Mouse (Mus musculus) liver, embryonic 16.5 days (tissue): Measurements from ENCODE around the gene Gm37240. TPM values are rescaled to one million over a fixed set of nuclear protein-coding genes. Genes with fewer than 3 reads are reported as not detected.
A peak's percentile ranks its signal among the peaks of the same experiment; 100 is the strongest.

Source experiments
- ATAC-seq: fragments of 200-750 bp; cut with Nextera tagmentation; 2 replicates; pipeline ENCODE4 v1.8.0; 2017; ENCODE audit warnings: low read depth, mild to moderate bottlenecking, moderate number of reproducible peaks, moderate library complexity
- H3K27ac ChIP-seq: fragments of 300-500 bp; sonication (generic); 2 replicates; pipeline ENCODE4 v1.5.1; 2014; ENCODE audit warnings: mild to moderate bottlenecking, low read length
- H3K27me3 ChIP-seq: fragments of 300-500 bp; sonication (generic); 2 replicates; pipeline ENCODE4 v1.6.1; 2014; ENCODE audit warnings: low read depth, low read length, mixed read lengths; ENCODE audit not compliant: control insufficient read depth, insufficient read depth
- H3K36me3 ChIP-seq: fragments of 300-500 bp; sonication (generic); 2 replicates; pipeline ENCODE4 v1.6.1; 2014; ENCODE audit warnings: mild to moderate bottlenecking; ENCODE audit not compliant: control insufficient read depth, insufficient read depth
- H3K4me1 ChIP-seq: fragments of 300-500 bp; sonication (generic); 2 replicates; pipeline ENCODE4 v1.6.1; 2014; ENCODE audit warnings: low read depth, low read length, mixed read lengths; ENCODE audit not compliant: control insufficient read depth
- H3K4me2 ChIP-seq: fragments of 300-500 bp; sonication (generic); 2 replicates; pipeline ENCODE4 v1.6.1; 2014; ENCODE audit warnings: low read depth, low read length, mixed read lengths
- H3K4me3 ChIP-seq: fragments of 300-500 bp; sonication (generic); 2 replicates; pipeline ENCODE4 v1.5.1; 2014; ENCODE audit warnings: low read depth, mild to moderate bottlenecking, low read length
- H3K9ac ChIP-seq: fragments of 300-500 bp; sonication (generic); 2 replicates; pipeline ENCODE4 v1.6.1; 2014; ENCODE audit warnings: low read depth, low read length
- H3K9me3 ChIP-seq: fragments of 300-500 bp; sonication (generic); replicated peaks from 2 replicates; pipeline ENCODE4 v1.6.1; 2016; ENCODE audit warnings: low read length; ENCODE audit not compliant: control insufficient read depth
- WGBS: fragments of 180-500 bp; shearing (Covaris S2); extraction: QIAGEN DNeasy Blood & Tissue Kit; methylation state at CpG from one replicate; pipeline ENCODE4 v1.1.7; 2014; ENCODE audit not compliant: insufficient replicate concordance; 5-methylcytosine and 5-hydroxymethylcytosine counted together
- polyA plus RNA-seq: library from polyadenylated mRNA; unstranded; fragments of >200 nt; fragmentation: Nextera tagmentation; extraction: Ambion mirVana; gene quantifications from 2 replicates; pipeline ENCODE4 v1.2.1, GENCODE M21; 2015

Gm37240 gene
- polyA plus RNA-seq, 1 experiment from 2014 or later = 0.65 TPM

DNA sequence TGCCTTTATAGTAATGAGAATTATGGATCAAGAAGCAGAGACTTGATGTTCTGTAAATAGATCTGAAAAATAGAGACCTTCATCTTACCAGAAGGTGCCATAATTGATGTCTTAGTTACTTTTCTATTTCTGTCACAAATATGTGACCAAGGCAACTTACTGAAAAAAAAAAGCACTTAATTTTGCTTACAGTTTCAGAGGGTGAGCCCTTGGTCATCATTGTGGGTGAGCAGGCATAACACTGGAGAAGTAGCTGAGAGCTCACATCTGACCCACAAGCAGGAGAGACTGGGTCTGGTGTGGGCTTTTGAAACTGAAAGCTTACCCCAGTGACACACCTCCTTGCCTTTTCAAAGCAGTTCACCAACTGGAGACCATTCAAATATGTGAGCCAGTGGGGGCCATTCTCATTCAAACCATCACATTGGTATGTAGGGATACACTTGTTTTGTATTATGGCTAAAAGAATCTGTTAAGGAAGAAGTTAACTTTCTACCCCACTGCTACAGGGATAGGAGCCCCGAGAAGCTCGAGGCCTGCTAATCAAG is 1066.6 kb downstream of the Gm37240 start:
- Histone ChIP-seq H3K9ac (no peak overlapping the region), H3K27me3 (no peaks in the 10 kb centered on the region), H3K4me2 (no peak overlapping the region), H3K27ac (no peak overlapping the region), H3K4me1 (peaks cover 9% of the 10 kb centered on the region), H3K4me3 (no peak overlapping the region), H3K9me3 (no peaks in the 10 kb centered on the region), H3K36me3 (0 out of 2 replicates have a peak, but pooled peaks cover 2% of the 10 kb centered on the region)
- WGBS = 80% methylated on average over 2 of the region's 2 CpGs
- ATAC-seq = no peak

DNA sequence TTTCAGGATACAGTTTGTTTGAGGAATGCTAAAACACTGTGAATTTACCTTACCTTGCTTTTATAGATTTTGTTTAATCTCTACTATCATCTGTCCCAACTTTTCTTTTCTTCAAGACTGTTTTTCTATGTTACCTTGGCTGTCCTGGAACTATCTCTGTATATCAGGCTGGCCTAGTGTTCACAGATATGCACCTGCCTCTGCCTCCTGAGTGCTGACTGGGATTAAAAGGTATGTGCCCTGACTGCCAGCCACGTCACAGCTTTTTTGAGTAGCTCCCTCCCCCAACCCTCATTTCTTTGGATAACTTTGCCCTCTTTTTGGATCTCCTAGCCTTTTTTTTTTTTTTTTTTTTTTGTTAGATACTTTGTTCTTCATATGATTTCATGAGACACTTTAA is 1070.4 kb downstream of the Gm37240 start:
- Histone ChIP-seq H3K27ac (no peak overlapping the region), H3K27me3 (no peaks in the 10 kb centered on the region), H3K9me3 (no peaks in the 10 kb centered on the region), H3K4me3 (no peak overlapping the region), H3K4me2 (no peak overlapping the region), H3K36me3 (no peaks in the 10 kb centered on the region), H3K9ac (no peak overlapping the region), H3K4me1 (peaks cover 24% of the 10 kb centered on the region)
- no peak for ATAC-seq
- 29% methylated on average over 1 of the region's 1 CpGs for WGBS

DNA sequence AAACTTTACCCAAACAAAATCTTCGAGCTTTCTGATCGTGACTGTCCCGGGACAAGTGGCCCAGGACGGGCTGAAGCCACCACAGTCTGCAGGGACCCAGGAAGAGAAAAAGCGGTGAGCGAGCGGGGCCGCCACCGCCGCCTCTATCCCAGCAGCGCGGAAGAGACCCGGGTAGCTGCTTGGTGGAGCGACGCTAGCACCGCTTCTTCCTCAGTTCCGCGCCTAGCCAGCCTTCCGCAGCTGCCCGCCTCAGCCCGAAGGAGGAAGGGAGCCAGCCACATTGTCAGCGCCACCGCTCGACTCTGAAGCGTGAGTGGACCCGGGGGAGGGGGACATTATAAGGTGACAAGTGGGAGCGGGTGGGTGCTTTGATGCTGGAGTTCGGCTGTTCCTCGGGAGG is 1071.9 kb downstream of the Gm37240 start:
- under 1% methylated on average over 29 of the region's 29 CpGs for WGBS

DNA sequence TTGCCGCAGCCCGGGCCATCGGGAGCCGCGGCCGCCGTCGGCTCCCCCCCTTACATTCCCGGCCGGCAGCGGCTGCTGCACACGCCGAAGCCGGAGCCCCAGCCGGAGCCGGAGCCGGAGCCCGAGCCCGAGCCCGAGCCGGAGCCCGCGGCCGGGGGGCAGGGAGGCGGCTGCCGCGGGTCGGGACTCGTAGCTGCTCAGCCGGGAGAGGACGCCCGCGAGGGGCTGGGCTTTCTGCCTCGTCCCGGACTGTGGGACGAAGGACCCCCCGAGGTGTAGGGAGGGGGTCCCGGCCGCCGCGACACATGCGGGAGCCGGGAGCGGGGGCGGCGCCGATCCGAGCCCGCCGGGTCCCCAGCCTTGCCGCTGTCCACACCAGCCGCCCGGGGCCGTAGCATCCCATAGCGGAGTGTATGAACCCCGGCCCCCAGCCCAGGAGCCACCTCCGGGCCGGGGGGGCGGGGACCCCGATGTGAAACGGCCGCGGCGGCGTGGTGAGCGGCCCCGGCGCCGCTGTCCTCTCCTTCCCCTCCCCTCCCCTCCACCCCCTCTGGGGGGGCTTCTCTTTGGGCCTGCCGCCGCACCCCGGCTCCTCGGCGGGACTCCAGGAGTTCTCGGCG is 1072.4 kb downstream of the Gm37240 start, which contains the start of gene Fbxw7:
TSS of gene Fbxw7 (plus strand) at position 507 of the 620 bp plus-strand sequence.
- peak; percentile 7 for ATAC-seq
- under 1% methylated on average over 60 of the region's 76 CpGs for WGBS
- peak within 1 kb of the TSS; percentile 99 for H3K4me2 ChIP-seq

More for the DNA sequence above, 1071.9 kb downstream of the Gm37240 start:
- no peak for ATAC-seq
- Histone ChIP-seq H3K9ac (peak overlapping the region; percentile 96), H3K4me2 (peak overlapping the region; percentile 99), H3K36me3 (no peaks in the 10 kb centered on the region), H3K4me3 (peak overlapping the region; percentile 100), H3K27me3 (no peaks in the 10 kb centered on the region), H3K4me1 (peaks cover 24% of the 10 kb centered on the region), H3K9me3 (no peaks in the 10 kb centered on the region), H3K27ac (peak overlapping the region; percentile 98)

DNA sequence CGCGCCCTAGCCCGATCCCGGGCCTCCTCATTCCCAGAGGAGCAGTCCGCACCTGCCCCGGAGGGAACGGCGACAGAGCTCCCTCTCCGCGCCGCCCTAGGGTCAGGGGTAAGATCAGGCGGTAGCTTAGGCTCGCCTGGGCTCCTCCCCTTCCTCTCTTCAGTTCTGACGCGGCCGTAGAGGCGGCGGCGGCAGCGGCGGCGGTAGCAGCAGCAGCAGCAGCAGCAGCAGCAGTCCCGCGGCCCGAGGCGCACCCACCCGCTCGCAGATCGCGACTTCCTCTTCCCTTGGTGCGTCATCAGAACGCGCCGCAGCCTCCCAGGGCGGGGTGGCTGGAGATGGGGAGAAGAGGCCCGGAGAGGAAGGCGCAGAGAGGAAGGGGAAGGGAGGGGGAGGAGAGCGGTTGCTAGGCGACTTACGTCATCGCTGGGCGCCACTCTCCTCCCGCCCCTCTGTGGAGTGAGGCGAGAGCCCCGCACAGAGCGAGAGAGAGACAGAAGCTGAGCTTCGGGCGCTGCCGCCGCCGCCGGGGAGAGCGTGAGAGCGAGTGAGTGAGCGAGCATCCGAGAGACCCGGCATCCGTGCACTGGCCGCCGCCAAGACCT is 1073.1 kb downstream of the Gm37240 start:
- peak overlapping the region; percentile 99 for H3K4me2 ChIP-seq
- peak overlapping the region; percentile 96 for H3K9ac ChIP-seq
- WGBS = 1% methylated on average over 58 of the region's 60 CpGs

More for the DNA sequence above, 1072.4 kb downstream of the Gm37240 start, which contains the start of gene Fbxw7:
- no peaks in the 10 kb centered on the region for H3K9me3 ChIP-seq
- H3K27me3 ChIP-seq = no peaks in the 10 kb centered on the region
- H3K36me3 ChIP-seq = no peaks in the 10 kb centered on the region
- H3K27ac ChIP-seq = peak within 1 kb of the TSS; percentile 98
- H3K4me3 ChIP-seq = peak within 1 kb of the TSS; percentile 100
- peaks cover 24% of the 10 kb centered on the region for H3K4me1 ChIP-seq
- peak within 1 kb of the TSS; percentile 96 for H3K9ac ChIP-seq

DNA sequence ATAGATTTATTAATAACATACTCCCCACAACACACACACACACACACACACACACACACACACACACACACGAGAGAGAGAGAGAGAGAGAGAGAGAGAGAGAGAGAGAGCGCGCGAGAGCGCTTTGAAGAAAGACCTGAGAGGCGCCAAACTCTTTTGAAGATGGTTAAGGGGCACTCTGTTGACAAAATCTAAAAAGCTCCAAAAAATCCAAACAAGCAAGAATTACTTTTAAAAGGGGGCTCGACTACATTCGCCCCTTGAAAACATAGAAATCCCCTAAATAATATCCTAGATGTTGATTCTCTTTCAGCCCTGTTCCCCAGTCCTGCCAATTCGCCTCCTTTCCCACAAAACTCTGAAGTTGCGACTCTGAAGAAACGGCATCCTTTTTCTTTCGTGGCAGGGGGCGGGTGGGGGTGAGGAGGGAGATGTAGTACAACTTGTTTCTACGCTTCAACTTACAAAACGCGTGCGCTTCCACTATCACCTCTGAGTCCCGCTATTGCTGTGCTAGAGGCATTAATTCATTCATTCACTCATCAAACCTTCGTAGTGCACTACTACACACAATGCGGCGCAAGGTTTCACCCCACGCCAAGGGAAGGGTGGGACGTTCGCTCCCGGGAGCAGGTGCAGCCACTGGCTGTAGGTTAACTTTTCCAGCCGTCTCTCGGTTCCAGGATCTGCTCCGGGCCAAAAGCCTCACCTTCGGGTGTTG is 1073.7 kb downstream of the Gm37240 start:
- Histone ChIP-seq H3K9ac (peak overlapping the region; percentile 96), H3K27ac (peak overlapping the region; percentile 98), H3K27me3 (no peaks in the 10 kb centered on the region), H3K4me1 (peaks cover 24% of the 10 kb centered on the region), H3K4me2 (peak overlapping the region; percentile 99), H3K36me3 (no peaks in the 10 kb centered on the region), H3K4me3 (peak overlapping the region; percentile 100), H3K9me3 (no peaks in the 10 kb centered on the region)
- under 1% methylated on average over 29 of the region's 29 CpGs for WGBS
- ATAC-seq = peak; percentile 30

More for the DNA sequence above, 1073.1 kb downstream of the Gm37240 start:
- Histone ChIP-seq H3K4me1 (peaks cover 24% of the 10 kb centered on the region), H3K9me3 (no peaks in the 10 kb centered on the region), H3K4me3 (peak overlapping the region; percentile 100), H3K27me3 (no peaks in the 10 kb centered on the region), H3K27ac (peak overlapping the region; percentile 98), H3K36me3 (no peaks in the 10 kb centered on the region)
- ATAC-seq = peak; percentile 92

DNA sequence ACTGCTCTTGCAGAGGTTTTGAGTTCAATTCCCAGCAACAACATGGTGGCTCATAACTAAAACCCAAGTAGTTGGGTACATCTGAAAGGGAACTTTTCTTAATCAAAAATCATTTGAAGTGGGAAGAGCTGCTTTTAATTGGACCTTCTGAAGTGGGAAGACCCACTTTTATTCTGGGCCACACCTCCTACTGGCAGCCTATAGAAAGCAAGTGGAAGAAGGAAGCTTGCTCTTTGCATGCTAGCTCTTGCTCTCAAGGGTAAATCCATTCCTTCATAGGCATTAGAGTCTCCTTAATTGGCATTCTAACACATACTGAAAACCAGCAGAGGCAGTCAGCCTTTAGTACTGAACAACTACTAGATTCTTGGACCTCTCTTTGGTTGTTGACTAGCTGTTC is 1076.5 kb downstream of the Gm37240 start:
- no peak for ATAC-seq
- H3K4me1 ChIP-seq = peaks cover 17% of the 10 kb centered on the region

DNA sequence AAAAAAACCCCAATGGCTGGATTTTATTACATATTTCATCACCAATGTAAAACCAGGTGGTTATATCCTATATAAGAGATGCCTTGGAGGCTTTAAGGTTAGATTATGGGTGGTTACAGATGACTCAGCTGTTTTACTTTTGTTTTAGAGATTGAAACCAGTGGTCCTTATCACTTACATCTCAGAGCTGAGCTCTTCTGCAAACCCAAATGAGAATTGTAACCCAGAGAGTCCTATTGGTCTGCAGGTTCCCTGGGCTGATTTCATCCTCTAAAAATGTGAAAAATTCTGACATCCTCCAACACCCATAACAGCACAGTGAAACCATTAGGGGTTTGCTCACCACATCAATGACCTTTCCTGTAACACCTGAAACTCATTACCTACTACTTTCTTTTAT is 1078.4 kb downstream of the Gm37240 start:
- H3K4me2 ChIP-seq = no peak overlapping the region
- H3K9ac ChIP-seq = no peak overlapping the region
- no peak for ATAC-seq
- no peaks in the 10 kb centered on the region for H3K27me3 ChIP-seq
- no peaks in the 10 kb centered on the region for H3K36me3 ChIP-seq
- H3K4me1 ChIP-seq = peaks cover 16% of the 10 kb centered on the region
- no peak overlapping the region for H3K27ac ChIP-seq
- no peak overlapping the region for H3K4me3 ChIP-seq
- no peaks in the 10 kb centered on the region for H3K9me3 ChIP-seq

More for the DNA sequence above, 1076.5 kb downstream of the Gm37240 start:
- H3K4me3 ChIP-seq = no peak overlapping the region
- H3K9ac ChIP-seq = no peak overlapping the region
- no peaks in the 10 kb centered on the region for H3K9me3 ChIP-seq
- H3K36me3 ChIP-seq = no peaks in the 10 kb centered on the region
- no peak overlapping the region for H3K4me2 ChIP-seq
- no peak overlapping the region for H3K27ac ChIP-seq
- no peaks in the 10 kb centered on the region for H3K27me3 ChIP-seq
